Mouse (Mus musculus): ENCODE measurements around the gene Gm281. TPM values are rescaled to one million over a fixed set of nuclear protein-coding genes. Genes with fewer than 3 reads are reported as not detected.

The Gm281 gene
- total RNA-seq, 2 experiments from 2014 or later: not detected

DNA sequence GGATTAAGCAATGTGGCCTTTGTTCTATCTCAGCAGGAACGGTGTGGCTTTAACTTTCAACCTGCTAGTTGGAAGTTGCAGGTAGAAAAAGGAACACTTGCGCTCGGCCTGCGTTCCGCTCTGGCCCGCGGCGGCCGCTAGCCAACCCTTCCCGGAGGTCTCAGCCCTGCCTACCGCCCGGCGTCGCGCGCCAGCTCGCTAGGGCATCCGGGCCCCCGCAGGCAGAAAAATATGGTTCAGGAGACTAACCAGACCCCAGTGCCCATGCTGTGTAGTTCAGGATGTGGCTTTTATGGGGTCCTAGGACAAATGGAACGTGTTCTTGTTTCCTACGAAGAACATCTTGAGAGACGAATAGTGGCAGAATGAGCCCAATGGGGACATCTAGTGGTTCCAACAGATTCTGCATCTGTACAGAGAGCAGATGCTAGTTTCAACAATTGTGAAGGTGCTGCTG lies 12.6 kb downstream of the Gm281 start:
- intact Hi-C loops (cut with DNase I): loop anchor here (2.0 to 5.0 kb wide), 2 partner anchors 444 to 545 kb away; no protein-coding TSS in a partner anchor
- peak; percentile 44 to 56 for DNase-seq (ENCODE audit: extremely low spot score in 1 of 2, low spot score in 2 of 2)

DNA sequence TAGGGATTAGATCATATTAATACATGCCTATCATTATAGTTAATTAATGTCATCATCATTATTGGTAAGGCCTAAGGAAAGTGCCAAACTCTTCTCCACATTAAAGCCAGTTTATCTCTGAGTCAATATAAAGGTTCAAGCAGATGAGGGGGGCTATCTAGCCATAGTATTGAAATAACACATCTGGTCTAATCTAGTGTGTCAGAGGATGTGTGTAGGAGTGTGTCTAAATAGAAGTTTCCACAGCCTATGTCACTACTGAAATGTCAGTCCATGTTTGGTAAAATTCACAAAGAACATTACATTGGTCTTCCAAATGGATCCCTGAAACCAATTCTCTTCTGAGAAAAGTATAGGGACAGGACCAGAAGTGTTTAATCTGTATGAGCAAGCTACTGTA lies 19.1 kb downstream of the Gm281 start:
- intact Hi-C loops (cut with DNase I): no loop called here
- no peak for DNase-seq (ENCODE audit: extremely low spot score in 1 of 2, low spot score in 2 of 2)

DNA sequence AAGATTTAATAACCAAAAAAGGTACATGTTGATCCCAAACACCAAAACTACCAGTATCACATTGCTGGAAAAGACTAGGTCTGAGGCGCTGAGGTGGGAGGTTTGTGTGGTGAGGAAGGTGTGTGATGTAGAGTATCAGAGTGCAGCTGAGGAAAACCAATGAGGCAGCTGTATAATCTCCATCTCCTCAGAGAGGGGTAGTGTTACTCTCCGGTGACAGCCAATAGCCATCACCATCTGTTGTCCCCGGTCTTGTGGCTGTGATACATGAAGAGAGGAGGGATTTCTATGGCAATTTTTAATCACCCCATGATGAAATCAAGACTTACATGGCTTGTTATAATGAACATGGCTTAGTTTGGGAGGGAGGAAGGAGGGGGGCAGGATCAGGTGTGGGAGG lies 20.5 kb downstream of the Gm281 start:
- DNase-seq (ENCODE audit: extremely low spot score in 1 of 2, low spot score in 2 of 2): no peak
- intact Hi-C loops (cut with DNase I): no loop called here

DNA sequence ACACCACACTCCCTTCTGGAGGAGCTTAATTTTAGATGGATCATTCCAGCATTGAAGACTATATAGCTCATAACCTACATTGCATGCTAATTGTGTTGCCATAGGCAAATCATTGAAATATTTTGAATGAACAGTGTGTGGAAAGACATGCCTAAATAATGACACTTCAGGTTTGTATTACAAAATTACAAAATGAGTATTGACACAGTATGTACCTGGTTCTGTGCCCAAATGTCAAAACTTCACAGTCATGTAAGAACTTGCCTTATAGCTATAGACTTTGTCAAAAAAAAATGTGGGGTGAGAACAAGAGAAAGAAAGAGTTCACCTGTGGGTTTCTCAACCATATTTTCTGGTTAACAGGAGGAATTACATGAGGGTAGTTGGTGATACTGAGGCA lies 52.9 kb downstream of the Gm281 start:
- intact Hi-C loops (cut with DNase I): no loop called here
- no peak for DNase-seq (ENCODE audit: extremely low spot score in 1 of 2, low spot score in 2 of 2)

DNA sequence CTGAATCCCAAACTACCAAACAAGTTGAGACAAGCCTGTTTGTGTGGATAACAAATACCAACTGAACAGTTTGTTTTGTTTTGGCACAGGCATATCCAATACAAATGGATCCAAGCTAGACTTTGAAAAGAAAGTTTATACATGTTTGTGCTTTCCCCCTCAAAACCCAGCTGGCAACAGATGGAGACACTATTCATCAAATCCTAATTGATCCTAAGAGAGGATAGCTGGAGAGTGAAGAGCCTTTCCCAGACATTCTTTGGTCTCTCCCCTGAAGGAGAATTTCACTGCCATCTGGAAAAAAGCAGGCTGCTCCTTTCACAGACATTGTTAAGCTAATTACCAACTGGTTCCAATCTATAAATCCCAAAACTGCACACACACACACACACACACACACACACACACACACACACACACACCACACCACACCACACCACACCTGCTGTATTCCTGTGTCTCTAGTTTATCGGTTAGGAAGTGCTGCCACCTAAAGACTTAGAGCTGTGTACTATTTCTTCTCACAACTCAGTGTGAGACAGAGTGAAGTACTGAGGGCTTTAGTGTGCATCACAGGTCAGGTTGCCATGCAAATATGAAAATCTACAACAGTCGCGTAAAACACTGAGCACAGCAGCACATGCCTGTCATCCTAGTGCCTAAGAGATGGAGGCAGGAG lies 101.3 kb downstream of the Gm281 start:
- intact Hi-C loops (cut with DNase I): loop anchor here (10.0 kb wide), 1 partner anchor 358 kb away; no protein-coding TSS in a partner anchor

DNA sequence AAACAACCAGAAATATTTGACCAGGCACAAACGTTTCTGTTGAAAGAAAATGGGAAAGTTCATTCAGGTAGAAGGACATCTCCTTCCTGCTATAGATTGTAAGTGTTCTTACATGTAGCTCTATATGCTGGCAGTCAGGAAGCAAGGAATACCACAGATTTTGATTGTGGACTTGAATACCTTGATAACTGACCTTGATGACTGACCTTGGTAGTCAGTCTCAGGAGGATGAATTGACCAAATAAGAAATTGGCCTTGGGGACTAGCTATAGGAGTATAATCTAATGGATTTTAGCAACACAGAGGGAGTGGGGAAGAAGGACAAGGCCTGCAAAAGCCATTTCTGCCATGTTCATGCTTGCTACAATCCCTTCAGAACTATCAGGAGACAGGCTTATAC lies 123.8 kb downstream of the Gm281 start:
- intact Hi-C loops (cut with DNase I): no loop called here
- DNase-seq (ENCODE audit: extremely low spot score in 1 of 2, low spot score in 2 of 2): no peak

More for the DNA sequence above, 101.3 kb downstream of the Gm281 start:
- DNase-seq (ENCODE audit: extremely low spot score in 1 of 2, low spot score in 2 of 2): peak in 1 of 2 experiments; percentile 2

DNA sequence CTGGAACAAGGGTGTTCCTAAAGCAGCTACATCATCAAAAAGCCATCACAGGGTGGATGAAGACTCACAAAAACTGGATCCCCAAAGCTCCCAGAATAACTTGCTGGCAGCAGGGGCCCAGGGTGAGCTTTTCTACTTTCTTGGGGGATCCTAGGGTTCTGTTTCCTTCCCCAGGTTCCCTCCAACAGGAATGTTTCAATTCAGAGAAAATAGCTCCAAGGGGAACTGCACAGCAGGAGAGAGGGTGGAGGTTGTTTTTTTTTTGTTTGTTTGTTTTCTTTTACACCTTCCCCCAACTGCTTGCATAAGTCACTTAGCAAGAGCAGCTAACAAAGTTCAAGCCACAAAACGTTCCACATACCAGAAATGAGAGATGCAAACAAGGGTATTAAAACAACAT lies 124.3 kb downstream of the Gm281 start:
- no peak for DNase-seq (ENCODE audit: extremely low spot score in 1 of 2, low spot score in 2 of 2)
- intact Hi-C loops (cut with DNase I): no loop called here

DNA sequence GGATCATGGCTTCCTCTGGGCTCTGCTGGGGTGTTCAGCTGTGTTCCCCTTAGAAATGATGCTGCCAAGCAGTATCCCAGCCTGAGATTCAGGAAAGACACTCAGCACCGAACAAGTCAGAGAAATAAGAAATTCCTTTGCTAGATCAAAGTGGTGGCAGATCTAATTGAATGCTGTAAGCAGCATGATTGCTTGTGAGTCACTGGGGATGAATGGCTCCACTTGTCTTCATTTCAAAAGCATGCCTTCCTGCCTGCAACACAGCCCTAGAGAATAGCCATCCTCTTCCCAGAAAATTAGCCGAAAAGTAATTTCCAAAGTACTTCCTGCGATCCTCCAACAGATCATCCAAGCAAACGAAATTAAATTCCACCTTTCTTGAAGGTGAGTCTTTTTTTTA lies 131.3 kb downstream of the Gm281 start:
- no peak for DNase-seq (ENCODE audit: extremely low spot score in 1 of 2, low spot score in 2 of 2)
- intact Hi-C loops (cut with DNase I): no loop called here

DNA sequence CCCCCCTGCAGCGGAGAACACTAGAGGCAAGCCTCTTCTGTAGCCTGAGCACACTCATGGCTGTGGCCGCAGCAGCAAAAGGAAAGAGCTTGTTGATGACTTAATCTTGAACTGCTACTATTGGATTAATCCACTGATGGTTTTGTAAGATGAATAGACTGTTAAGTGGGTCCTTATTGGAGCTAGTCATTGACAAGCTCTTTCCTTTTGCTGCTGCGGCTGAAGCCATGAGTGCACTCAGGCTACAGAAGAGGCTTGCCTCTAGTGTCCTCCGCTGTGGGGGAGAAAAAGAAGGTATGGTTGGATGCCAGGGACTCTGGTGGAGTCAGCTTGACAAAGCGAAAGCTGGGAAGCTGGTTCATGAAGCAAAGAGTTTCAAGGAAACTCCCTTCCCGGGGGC lies 135.9 kb downstream of the Gm281 start:
- intact Hi-C loops (cut with DNase I): no loop called here
- no peak for DNase-seq (ENCODE audit: extremely low spot score in 1 of 2, low spot score in 2 of 2)

DNA sequence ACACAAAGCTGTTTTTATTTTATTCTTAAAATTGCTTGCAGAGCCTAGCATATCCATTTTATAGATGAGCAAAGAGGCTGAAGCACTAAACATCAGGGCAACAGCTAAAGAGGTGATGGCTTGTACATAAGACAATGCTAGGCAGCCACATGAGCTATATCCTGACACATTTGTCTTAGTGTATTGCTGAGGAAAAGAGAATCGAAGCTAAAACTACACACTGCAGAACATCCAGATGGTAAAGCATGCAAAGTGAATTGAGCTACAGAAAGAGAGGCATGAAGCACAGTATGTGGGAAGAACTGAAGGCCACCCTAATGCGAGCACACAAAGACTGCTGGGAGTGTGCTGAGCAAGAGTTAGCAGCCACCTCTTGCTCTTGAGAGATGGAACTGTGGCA lies 143.1 kb downstream of the Gm281 start:
- DNase-seq (ENCODE audit: extremely low spot score in 1 of 2, low spot score in 2 of 2): no peak

DNA sequence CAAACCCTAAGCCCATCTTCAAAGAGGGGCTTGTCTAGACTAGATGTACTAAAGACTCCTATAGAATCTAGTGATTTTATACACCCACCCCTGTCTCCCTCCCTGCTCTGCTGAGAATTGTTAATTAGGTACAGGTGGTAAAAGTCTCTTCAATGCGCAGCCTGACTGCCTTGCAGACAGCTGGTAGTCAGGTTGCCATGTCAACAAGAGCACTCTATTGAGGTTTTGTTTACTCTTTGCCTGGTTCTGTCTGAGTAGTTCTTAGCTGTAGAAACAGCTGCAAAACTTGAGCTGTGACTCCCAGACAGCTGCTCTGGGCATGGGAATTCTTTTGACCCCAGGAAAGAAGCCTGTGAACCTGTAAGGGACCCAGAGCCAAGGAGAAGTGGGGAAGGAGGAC lies 143.6 kb downstream of the Gm281 start:
- intact Hi-C loops (cut with DNase I): no loop called here
- peak in 1 of 2 experiments; percentile 1 for DNase-seq (ENCODE audit: extremely low spot score in 1 of 2, low spot score in 2 of 2)

More for the DNA sequence above, 143.1 kb downstream of the Gm281 start:
- intact Hi-C loops (cut with DNase I): no loop called here

Small RNAs within 50 kb of the gene (microRNA-seq; reads per million reads assigned to microRNA genes)
- not detected for gene Gm27506

Other genes starting within 250 kb of the Gm281 start
- not detected for gene Sntn, start 243.6 kb downstream of the Gm281 start, total RNA-seq (2021)
- 10 to 100 TPM; 15.3 to 16.8 TPM for gene Atxn7, start 47.0 kb upstream of the Gm281 start, total RNA-seq (2021)
- 100 to 1,000 TPM; 115 TPM for gene Thoc7, start 47.4 kb upstream of the Gm281 start, total RNA-seq (2021)
- gene Psmd6, start 206.5 kb upstream of the Gm281 start, total RNA-seq (2021): 100 to 1,000 TPM; 124 to 127 TPM

All from left cerebral cortex, postnatal 10 days (tissue).